Mouse (Mus musculus) liver, embryonic 15.5 days (tissue): ENCODE measurements around the gene Txndc16. TPM values are rescaled to one million over a fixed set of nuclear protein-coding genes. Genes with fewer than 3 reads are reported as not detected.

Source experiments
- ATAC-seq: fragments of 200-750 bp; cut with Nextera tagmentation; 2 replicates; pipeline ENCODE4 v1.8.0; 2017; ENCODE audit warnings: moderate number of reproducible peaks, mild to moderate bottlenecking, moderate library complexity; ENCODE audit not compliant: insufficient read depth
- H3K27ac ChIP-seq: fragments of 300-500 bp; sonication (generic); replicated peaks from 2 replicates; pipeline ENCODE4 v1.5.1; 2015; ENCODE audit warnings: mild to moderate bottlenecking, inconsistent platforms
- H3K27me3 ChIP-seq: fragments of 300-500 bp; sonication (generic); 2 replicates; pipeline ENCODE4 v1.6.1; 2015; ENCODE audit warnings: mild to moderate bottlenecking, inconsistent platforms
- H3K36me3 ChIP-seq: fragments of 300-500 bp; sonication (generic); replicated peaks from 2 replicates; pipeline ENCODE4 v1.6.1; 2015; ENCODE audit warnings: moderate library complexity, mild to moderate bottlenecking, inconsistent platforms
- H3K4me1 ChIP-seq: fragments of 300-500 bp; sonication (generic); replicated peaks from 2 replicates; pipeline ENCODE4 v1.6.1; 2015; ENCODE audit warnings: inconsistent platforms
- H3K4me2 ChIP-seq: fragments of 300-500 bp; sonication (generic); 2 replicates; pipeline ENCODE4 v1.6.1; 2015; ENCODE audit warnings: moderate library complexity, mild to moderate bottlenecking, inconsistent platforms
- H3K4me3 ChIP-seq: fragments of 300-500 bp; sonication (generic); replicated peaks from 2 replicates; pipeline ENCODE4 v1.5.1; 2015; ENCODE audit warnings: mild to moderate bottlenecking, inconsistent platforms
- H3K9ac ChIP-seq: fragments of 300-500 bp; sonication (generic); 2 replicates; pipeline ENCODE4 v1.6.1; 2015; ENCODE audit warnings: moderate library complexity, mild to moderate bottlenecking, inconsistent platforms
- H3K9me3 ChIP-seq: fragments of 300-500 bp; sonication (generic); replicated peaks from 2 replicates; pipeline ENCODE4 v1.6.1; 2016; ENCODE audit warnings: inconsistent platforms
- WGBS: fragments of 180-500 bp; shearing (Covaris S2); methylation state at CpG from one replicate; pipeline ENCODE4 v1.1.7; 2015; ENCODE audit warnings: mixed read lengths; ENCODE audit not compliant: insufficient replicate concordance; 5-methylcytosine and 5-hydroxymethylcytosine counted together
- polyA plus RNA-seq: library from polyadenylated mRNA; unstranded; fragments of >200 nt; fragmentation: Nextera tagmentation; extraction: Ambion mirVana; gene quantifications from 2 replicates; pipeline ENCODE4 v1.2.1, GENCODE M21; 2015

Gene Txndc16
- polyA plus RNA-seq, 1 experiment from 2014 or later = 2.2 TPM

GRCm38 (mm10) chr14:45140344-45141080, 79.6 kb downstream of the Txndc16 start:
- Histone ChIP-seq H3K27me3 (no peaks in the 10 kb centered on the region), H3K4me3 (no peak overlapping the region), H3K36me3 (no peaks in the 10 kb centered on the region), H3K9ac (no peak overlapping the region), H3K4me1 (no peaks in the 10 kb centered on the region), H3K27ac (no peak overlapping the region), H3K4me2 (no peak overlapping the region), H3K9me3 (no peaks in the 10 kb centered on the region)
- 58% methylated on average over 17 of the region's 17 CpGs for WGBS
- no peak for ATAC-seq

DNA sequence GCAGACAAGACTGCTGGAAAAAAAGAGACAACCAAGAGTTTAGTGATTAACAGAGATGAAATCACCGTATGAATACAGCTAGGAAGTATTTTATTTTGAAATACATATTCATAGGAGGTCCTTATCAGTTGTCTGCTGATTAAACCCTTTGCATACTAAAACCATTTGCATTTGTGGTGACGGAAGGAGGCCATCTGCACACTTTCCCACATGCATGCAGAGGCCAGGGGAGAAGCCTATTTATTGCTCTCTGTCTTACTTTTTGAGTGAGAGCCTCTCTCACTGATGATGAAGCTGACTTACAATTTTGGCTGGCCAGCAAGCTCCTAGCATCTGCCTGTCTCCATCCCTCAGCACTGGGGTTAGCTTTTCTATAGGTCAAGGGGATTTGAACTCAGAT, 84.2 kb downstream of the Txndc16 start:
- Histone ChIP-seq H3K27ac (no peak overlapping the region), H3K4me3 (no peak overlapping the region), H3K36me3 (no peaks in the 10 kb centered on the region), H3K9ac (no peak overlapping the region), H3K4me1 (no peaks in the 10 kb centered on the region), H3K27me3 (no peaks in the 10 kb centered on the region), H3K4me2 (no peak overlapping the region), H3K9me3 (no peaks in the 10 kb centered on the region)
- no peak for ATAC-seq
- 49% methylated on average over 2 of the region's 2 CpGs for WGBS

DNA sequence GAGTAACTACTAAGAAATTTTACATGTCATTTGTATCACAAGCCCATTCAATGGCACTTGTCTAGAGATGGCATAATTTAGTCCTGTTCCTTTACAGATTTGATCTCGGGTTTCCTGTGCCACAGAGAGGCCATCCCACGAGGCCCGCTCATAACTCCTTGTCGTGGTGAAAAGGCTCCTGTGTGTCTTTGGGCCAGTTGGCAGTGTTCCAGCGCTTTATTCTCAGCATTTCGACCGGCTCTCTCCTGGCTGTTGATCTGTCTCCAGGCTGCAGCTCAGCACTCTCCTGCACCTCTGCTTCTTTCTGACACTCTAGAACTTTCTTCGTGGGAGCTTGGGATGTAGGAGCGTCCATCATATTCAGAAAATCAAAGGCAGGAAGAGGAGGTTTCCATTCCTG, 84.6 kb downstream of the Txndc16 start:
- WGBS = 41% methylated on average over 9 of the region's 9 CpGs
- Histone ChIP-seq H3K27me3 (no peaks in the 10 kb centered on the region), H3K4me3 (no peak overlapping the region), H3K4me1 (no peaks in the 10 kb centered on the region), H3K4me2 (no peak overlapping the region), H3K9me3 (no peaks in the 10 kb centered on the region), H3K36me3 (no peaks in the 10 kb centered on the region), H3K27ac (no peak overlapping the region), H3K9ac (no peak overlapping the region)
- ATAC-seq = no peak

DNA sequence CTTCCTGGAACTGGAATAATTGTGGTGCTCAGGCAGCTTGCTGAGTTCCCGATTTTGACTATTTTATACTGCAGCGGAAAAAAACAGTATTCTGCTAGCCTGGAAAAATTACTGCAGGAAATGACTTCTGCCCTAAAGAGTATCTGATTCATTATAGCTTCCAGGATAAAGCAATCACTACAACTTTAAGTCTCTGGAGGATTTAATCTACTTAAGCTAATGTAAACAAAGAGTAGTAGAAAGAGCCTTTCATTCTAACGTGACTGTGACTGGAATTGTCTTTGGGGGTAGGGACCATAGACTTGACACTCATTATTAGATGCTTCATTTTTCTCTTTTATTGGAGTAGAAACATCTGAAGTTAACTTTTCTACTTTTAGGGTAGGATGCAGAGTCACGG, 101.8 kb downstream of the Txndc16 start:
- no peak for ATAC-seq
- Histone ChIP-seq H3K4me3 (no peak overlapping the region), H3K4me2 (no peak overlapping the region), H3K27me3 (no peaks in the 10 kb centered on the region), H3K4me1 (no peaks in the 10 kb centered on the region), H3K36me3 (no peaks in the 10 kb centered on the region), H3K27ac (no peak overlapping the region), H3K9me3 (no peaks in the 10 kb centered on the region), H3K9ac (no peak overlapping the region)
- WGBS = 61% methylated on average over 4 of the region's 4 CpGs

- Histone ChIP-seq H3K27ac (no peak overlapping the region), H3K36me3 (no peaks in the 10 kb centered on the region), H3K4me1 (no peaks in the 10 kb centered on the region), H3K4me3 (no peak overlapping the region), H3K9me3 (no peaks in the 10 kb centered on the region), H3K27me3 (no peaks in the 10 kb centered on the region), H3K4me2 (no peak overlapping the region), H3K9ac (no peak overlapping the region)
- WGBS = 55% methylated on average over 8 of the region's 8 CpGs
- ATAC-seq = no peak
These were observed 117.9 kb downstream of the Txndc16 start for GRCm38 (mm10) chr14:45102201-45102600.

GRCm38 (mm10) chr14:45092327-45092726, 127.8 kb downstream of the Txndc16 start:
- no peak overlapping the region for H3K4me2 ChIP-seq
- no peak for ATAC-seq
- H3K9me3 ChIP-seq = no peaks in the 10 kb centered on the region
- H3K9ac ChIP-seq = no peak overlapping the region
- H3K36me3 ChIP-seq = no peaks in the 10 kb centered on the region
- H3K27me3 ChIP-seq = no peaks in the 10 kb centered on the region
- H3K4me3 ChIP-seq = no peak overlapping the region
- 11% methylated on average over 3 of the region's 3 CpGs for WGBS
- H3K27ac ChIP-seq = no peak overlapping the region
- H3K4me1 ChIP-seq = no peaks in the 10 kb centered on the region

DNA sequence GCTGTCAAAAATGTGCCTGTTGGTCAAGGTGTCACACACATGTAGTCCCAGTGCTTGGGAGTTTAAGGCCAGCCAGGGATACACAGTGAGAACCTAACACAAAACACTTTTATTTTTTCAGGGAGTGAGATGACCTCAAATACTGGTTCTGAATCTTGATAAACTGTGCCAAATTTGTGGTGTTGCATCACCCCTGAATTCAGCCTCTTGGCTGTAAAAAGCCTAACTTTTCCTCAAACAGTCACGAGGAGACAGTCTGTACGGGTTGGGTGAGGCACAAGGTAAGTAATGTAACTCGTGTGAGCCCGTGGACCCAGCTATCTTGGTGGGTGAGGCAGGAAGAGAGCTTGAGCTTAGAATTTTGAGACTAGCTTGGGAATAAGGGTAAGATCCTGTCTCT, 130.1 kb downstream of the Txndc16 start:
- H3K9ac ChIP-seq = no peak overlapping the region
- H3K36me3 ChIP-seq = no peaks in the 10 kb centered on the region
- H3K4me1 ChIP-seq = no peaks in the 10 kb centered on the region
- H3K4me3 ChIP-seq = no peak overlapping the region
- no peak overlapping the region for H3K27ac ChIP-seq
- no peaks in the 10 kb centered on the region for H3K27me3 ChIP-seq
- ATAC-seq = no peak
- WGBS = 30% methylated on average over 4 of the region's 4 CpGs
- no peak overlapping the region for H3K4me2 ChIP-seq
- H3K9me3 ChIP-seq = no peaks in the 10 kb centered on the region

DNA sequence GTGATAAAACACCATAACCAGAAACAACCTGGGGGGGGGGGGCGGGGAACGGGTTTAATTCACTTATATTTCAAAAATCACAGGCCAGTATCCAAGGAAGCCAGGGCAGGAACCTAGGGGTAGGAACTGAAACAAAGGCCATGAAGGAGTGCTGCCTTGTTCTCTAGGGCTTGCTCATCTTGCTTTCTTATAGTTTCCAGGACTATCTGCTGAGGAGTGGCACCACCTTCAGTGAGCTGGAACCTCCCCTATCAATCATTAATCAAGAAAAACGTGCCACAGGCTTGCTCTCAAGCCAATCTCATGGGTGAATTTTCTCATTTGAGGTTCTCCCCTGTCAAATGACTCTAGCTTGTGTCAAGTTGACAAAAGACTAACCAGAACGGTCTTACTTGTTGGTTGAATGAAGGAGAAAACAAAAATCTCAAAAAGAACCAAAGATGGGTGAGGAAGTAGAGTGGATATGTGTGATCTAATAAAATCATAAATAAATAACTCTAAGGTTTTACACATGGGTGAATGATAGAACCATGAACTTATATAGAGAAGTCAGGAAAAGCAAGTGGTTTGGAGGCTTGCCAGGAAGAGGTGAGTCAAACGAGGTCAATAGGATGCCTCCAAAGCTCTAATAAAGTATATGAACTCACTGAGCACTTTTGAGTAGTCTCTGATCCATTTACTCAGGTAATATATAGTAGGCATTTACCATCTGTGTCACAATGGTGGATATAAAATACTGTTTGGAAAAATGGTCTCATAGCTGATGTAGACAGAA, 134.3 kb downstream of the Txndc16 start:
- no peaks in the 10 kb centered on the region for H3K4me1 ChIP-seq
- 40% methylated on average over 5 of the region's 5 CpGs for WGBS
- H3K9ac ChIP-seq = no peak overlapping the region
- no peak overlapping the region for H3K4me2 ChIP-seq
- H3K36me3 ChIP-seq = no peaks in the 10 kb centered on the region
- no peak overlapping the region for H3K27ac ChIP-seq
- H3K27me3 ChIP-seq = no peaks in the 10 kb centered on the region
- no peak for ATAC-seq
- no peak overlapping the region for H3K4me3 ChIP-seq
- H3K9me3 ChIP-seq = no peaks in the 10 kb centered on the region

- Histone ChIP-seq H3K36me3 (no peaks in the 10 kb centered on the region), H3K4me3 (no peak overlapping the region), H3K9ac (no peak overlapping the region), H3K9me3 (no peaks in the 10 kb centered on the region), H3K4me2 (no peak overlapping the region), H3K27ac (no peak overlapping the region), H3K27me3 (no peaks in the 10 kb centered on the region), H3K4me1 (no peaks in the 10 kb centered on the region)
- ATAC-seq = no peak
- 57% methylated on average over 5 of the region's 5 CpGs for WGBS
These were observed 135.4 kb downstream of the Txndc16 start for GRCm38 (mm10) chr14:45084656-45085280.

DNA sequence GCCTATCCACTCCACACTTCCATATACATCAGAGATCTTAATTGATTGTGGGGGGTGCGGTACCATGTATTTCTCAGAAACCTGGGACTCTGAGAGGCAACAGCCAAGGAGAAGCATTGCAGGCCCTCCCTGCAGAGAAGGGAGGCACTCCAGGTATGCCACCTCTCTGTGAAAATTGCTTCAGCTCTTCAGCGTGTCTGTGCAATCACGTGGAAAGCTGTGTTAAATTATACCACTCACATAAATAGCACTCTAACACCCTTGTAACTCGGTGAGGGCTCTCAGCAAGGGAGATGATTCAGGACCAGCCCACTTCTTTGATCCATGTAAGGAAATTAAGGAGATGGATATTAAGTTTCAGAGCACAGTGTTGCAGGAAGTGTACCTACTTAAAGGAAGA, 136.6 kb downstream of the Txndc16 start:
- no peaks in the 10 kb centered on the region for H3K4me1 ChIP-seq
- ATAC-seq = no peak
- no peaks in the 10 kb centered on the region for H3K36me3 ChIP-seq
- H3K4me3 ChIP-seq = no peak overlapping the region
- WGBS = 48% methylated on average over 4 of the region's 4 CpGs
- no peak overlapping the region for H3K9ac ChIP-seq
- no peak overlapping the region for H3K4me2 ChIP-seq
- H3K27me3 ChIP-seq = no peaks in the 10 kb centered on the region
- no peak overlapping the region for H3K27ac ChIP-seq
- no peaks in the 10 kb centered on the region for H3K9me3 ChIP-seq
